Mouse (Mus musculus) Patski (cell line): ENCODE data around the gene Rab31. TPM values are rescaled to one million over a fixed set of nuclear protein-coding genes. Genes with fewer than 3 reads are reported as not detected.

ENCODE experiments used
- ATAC-seq: fragments of 100-300 bp; one replicate; pipeline ENCODE4 v1.8.0; 2021
- CTCF ChIA-PET: fragments of 350-600 bp; sonication (Branson Sonifier 250); formaldehyde crosslinking; loops from one replicate; lab custom pipeline; 2022; ENCODE audit warnings: inconsistent platforms; lab: Charles Lee
- POLR2A ChIA-PET: fragments of 350-600 bp; sonication (Branson Sonifier 250); formaldehyde crosslinking; loops from one replicate; lab custom pipeline; 2022; ENCODE audit warnings: antibody characterized with exemption, inconsistent platforms; lab: Charles Lee
- DNase-seq: peaks from one replicate; pipeline ENCODE4 v3.0.0-alpha.2; 2011; ENCODE audit warnings: low read depth, low spot score
- H3K27me3 ChIP-seq: fragments of 371-371 bp; one replicate; pipeline ENCODE4 v1.5.1; 2021
- CTCF ChIP-seq: fragments of 100-300 bp; IDR thresholded peaks from one replicate; pipeline ENCODE4 v1.5.1; 2021
- in situ Hi-C: fragments of 300-500 bp; cut with MboI; formaldehyde crosslinking; loops from 3 replicates; pipeline ENCODE4 v1.11.1; 2018; ENCODE audit warnings: low pct_unique_long_range_greater_than_20kb, mixed read lengths
- polyA plus RNA-seq: library from polyadenylated mRNA; unstranded; gene quantifications from one replicate; pipeline ENCODE4 v1.2.3, GENCODE M21; 2021

Gene Rab31
- polyA plus RNA-seq, 1 experiment from 2014 or later = 71.2 TPM

GRCm38 (mm10) chr17:65741565-65741964, 31.0 kb downstream of the Rab31 start:
- DNase-seq (no peak), ATAC-seq (no peak)
- in situ Hi-C loops = no loop called here
- ChIA-PET CTCF (interaction anchor here (1.1 kb wide), 1 partner anchor 15 kb away, joined by 3 read pairs; no protein-coding TSS in a partner anchor), POLR2A (interaction anchor here (1.5 kb wide), 1 partner anchor 12 kb away, joined by 4 read pairs; no protein-coding TSS in a partner anchor)
- H3K27me3 ChIP-seq = no peaks in the 10 kb centered on the region
- TF ChIP-seq CTCF = no peak

DNA sequence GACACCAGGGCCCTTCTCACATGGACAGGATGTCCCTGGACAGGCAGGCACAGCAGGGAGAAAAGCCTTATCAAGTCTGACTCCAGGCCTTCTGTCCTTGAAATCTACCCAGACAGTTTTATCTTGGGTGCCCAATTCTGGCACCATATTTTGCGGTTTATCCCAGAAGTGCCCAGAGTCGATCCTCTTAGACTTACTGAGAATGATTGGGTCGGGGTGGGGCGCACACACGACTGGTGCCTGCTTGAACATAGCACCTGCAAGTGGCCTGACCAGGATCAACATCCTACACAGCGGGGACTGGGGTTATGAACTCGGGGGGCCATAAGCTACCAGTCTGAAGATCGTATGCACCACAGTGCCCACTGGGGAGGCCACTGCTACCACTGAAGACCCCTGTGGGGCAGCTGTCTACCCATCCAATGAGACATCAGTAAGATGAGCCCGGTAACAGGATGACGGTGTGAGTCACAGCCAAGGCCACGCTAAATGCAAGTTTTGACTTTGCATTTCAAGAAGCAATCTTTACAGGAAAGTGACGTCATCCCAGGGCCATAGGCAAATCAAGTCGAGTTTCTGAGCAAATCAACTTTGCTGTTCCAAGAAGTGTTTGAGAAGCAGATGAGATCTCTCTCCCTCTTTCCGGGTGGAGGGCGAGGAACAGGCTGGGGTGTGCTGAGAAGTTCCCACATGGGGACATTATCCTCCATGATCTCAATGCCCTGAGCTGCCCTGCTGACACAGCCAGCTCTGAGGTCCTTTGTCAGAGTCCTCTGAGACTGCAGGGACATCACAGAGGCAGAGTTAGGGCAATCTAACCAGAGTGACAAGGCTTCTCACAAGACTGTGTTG, 32.5 kb downstream of the Rab31 start:
- DNase-seq (no peak), ATAC-seq (no peak)
- TF ChIP-seq CTCF = no peak
- in situ Hi-C loops = no loop called here
- no peaks in the 10 kb centered on the region for H3K27me3 ChIP-seq
- ChIA-PET POLR2A (interaction anchor here (0.6 kb wide), 1 partner anchor 48 kb away, joined by 3 read pairs; no protein-coding TSS in a partner anchor), CTCF (no interaction called here)

- ATAC-seq = peak; percentile 96
- ChIA-PET CTCF (interaction anchor here (1.0 to 1.8 kb wide), 3 partner anchors 11 to 52 kb away, joined by 3 to 4 read pairs (median 3); no protein-coding TSS in a partner anchor), POLR2A (no interaction called here)
- peak; percentile 51 for DNase-seq
- in situ Hi-C loops = no loop called here
- no peak for TF ChIP-seq CTCF
- H3K27me3 ChIP-seq = no peaks in the 10 kb centered on the region
Measured at GRCm38 (mm10) chr17:65737622-65738021, 34.9 kb downstream of the Rab31 start.

GRCm38 (mm10) chr17:65737175-65737574, 35.4 kb downstream of the Rab31 start:
- DNase-seq = no peak
- ChIA-PET CTCF (interaction anchor here (1.0 to 1.8 kb wide), 5 partner anchors 12 to 74 kb away, joined by 3 to 4 read pairs (median 3); no protein-coding TSS in a partner anchor), POLR2A (no interaction called here)
- TF ChIP-seq CTCF = no peak
- in situ Hi-C loops = no loop called here
- H3K27me3 ChIP-seq = no peaks in the 10 kb centered on the region
- ATAC-seq = peak; percentile 33

DNA sequence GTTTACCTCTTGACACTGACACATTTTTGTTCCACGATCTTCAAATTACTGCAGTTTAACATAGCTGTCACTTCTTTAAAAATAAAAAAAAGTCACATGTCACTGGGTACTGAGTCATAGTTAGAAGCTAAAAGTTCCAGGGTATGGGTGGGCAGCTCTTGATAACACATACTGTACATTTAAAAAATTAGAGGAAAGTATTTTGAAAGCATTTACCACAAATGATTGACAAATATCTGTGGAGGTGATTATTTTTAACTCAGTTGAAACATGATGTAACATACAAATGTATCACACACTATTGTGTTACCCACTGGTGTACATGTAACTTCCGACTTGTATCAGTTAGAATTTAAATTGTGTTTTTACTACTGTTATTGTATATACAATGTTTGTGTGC, 37.5 kb downstream of the Rab31 start:
- in situ Hi-C loops = no loop called here
- no peak for DNase-seq
- ChIA-PET POLR2A (no interaction called here), CTCF (interaction anchor here (0.9 kb wide), 1 partner anchor 20 kb away, joined by 3 read pairs; no protein-coding TSS in a partner anchor)
- no peaks in the 10 kb centered on the region for H3K27me3 ChIP-seq
- no peak for TF ChIP-seq CTCF
- ATAC-seq = no peak

DNA sequence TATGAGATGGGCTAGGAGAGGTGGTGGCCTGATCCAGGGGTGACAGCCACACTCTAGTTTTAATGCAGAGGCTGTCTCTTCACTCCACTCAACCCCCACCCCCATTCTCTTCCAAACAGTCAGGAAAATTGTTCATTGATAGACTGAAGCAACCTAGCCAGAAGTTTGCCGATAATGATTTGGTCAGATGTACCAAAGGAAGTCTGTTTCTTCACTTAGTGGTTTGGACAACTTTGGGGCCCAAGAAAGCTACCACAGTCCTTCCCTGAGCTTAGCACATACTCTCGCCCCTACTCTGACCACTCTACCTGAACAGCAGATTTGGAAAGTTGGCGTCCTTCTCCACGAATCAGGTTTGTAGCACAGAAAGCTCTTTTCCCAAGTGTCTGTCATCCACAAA, 39.9 kb downstream of the Rab31 start:
- in situ Hi-C loops = no loop called here

GRCm38 (mm10) chr17:65731710-65732109, 40.8 kb downstream of the Rab31 start:
- no peak for TF ChIP-seq CTCF
- ChIA-PET POLR2A (no interaction called here), CTCF (no interaction called here)
- ATAC-seq = no peak
- DNase-seq = no peak
- in situ Hi-C loops = no loop called here
- H3K27me3 ChIP-seq = no peaks in the 10 kb centered on the region

More for the DNA sequence above, 39.9 kb downstream of the Rab31 start:
- ChIA-PET CTCF (interaction anchor here (1.0 kb wide), 1 partner anchor 21 kb away, joined by 3 read pairs; no protein-coding TSS in a partner anchor), POLR2A (interaction anchor here (0.8 kb wide), 1 partner anchor 104 kb away, joined by 3 read pairs; no protein-coding TSS in a partner anchor)
- TF ChIP-seq CTCF = no peak
- no peaks in the 10 kb centered on the region for H3K27me3 ChIP-seq
- ATAC-seq = no peak
- no peak for DNase-seq

DNA sequence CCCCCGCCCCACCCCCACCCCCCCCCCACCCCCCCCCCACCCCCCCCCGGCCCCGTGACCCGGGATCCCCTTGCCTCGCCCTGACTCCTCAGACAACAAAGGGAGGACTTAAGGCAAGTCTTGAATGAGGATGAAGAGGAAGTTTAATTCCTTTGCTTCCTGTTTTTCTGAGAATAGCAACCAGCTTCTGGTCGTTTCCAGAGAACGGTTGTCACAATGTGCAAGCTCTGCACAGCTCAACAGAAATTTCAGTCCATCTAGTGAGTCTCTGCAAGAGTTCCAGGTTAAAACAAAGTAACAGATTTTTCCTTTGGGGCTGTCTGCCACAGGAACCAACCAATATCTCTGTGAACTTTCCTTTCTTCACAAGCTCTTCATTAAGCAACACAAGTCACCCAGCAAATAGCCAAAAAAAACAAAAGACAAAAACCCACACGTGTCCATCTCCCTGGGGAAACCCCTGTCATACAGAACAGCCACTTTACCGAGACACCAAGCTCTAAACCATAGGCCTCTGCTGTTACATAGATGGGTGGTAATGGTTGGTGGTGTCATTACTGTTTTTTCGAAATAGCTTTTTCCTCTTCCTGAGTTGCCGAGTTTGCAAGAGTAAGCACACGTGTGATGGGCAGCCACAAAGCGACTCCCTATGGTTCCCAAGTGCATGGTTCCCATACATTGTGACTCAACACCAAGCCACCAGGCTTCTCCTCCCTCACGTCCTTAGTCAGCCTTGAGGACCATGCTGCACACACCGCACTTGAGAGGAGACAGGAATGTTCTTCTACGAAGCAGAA, 42.4 kb downstream of the Rab31 start:
- ATAC-seq (no peak), DNase-seq (no peak)
- POLR2A ChIA-PET = no interaction called here
- no peak for TF ChIP-seq CTCF
- H3K27me3 ChIP-seq = no peaks in the 10 kb centered on the region
- in situ Hi-C loops = no loop called here
- CTCF ChIA-PET = no interaction called here

DNA sequence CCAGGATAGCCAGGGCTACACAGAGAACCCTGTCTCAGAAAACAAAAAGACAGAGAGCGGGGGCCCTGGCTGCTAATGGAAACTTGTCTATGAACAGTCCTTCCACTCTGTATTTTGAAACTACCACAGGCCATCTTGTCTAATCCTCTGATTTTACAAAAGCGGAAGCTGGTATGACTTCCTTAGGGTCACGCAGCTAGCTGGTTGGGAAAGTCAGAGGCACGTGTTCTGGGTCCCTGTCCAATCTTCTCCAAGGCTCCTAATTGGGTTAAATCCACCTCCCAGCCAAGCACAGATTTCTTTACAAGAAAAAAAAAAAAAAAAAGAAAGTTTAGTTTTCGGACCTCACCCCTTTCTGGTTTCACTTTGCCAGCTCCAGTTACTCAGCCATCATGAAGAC, 45.8 kb downstream of the Rab31 start:
- ChIA-PET POLR2A (interaction anchor here (0.6 kb wide), 1 partner anchor 35 kb away, joined by 3 read pairs; no protein-coding TSS in a partner anchor), CTCF (interaction anchor here (0.7 to 2.5 kb wide), 4 partner anchors 9 to 29 kb away, joined by 3 to 8 read pairs (median 3); no protein-coding TSS in a partner anchor)
- no peak for TF ChIP-seq CTCF
- DNase-seq = no peak
- in situ Hi-C loops = no loop called here
- no peaks in the 10 kb centered on the region for H3K27me3 ChIP-seq
- no peak for ATAC-seq

- in situ Hi-C loops = no loop called here
- no peaks in the 10 kb centered on the region for H3K27me3 ChIP-seq
- CTCF ChIA-PET = interaction anchor here (1.3 to 2.5 kb wide), 3 partner anchors 8 to 29 kb away, joined by 3 to 8 read pairs (median 3); no protein-coding TSS in a partner anchor
- ATAC-seq = no peak
- DNase-seq = no peak
- POLR2A ChIA-PET = no interaction called here
- peak; percentile 39 for TF ChIP-seq CTCF
Measured at GRCm38 (mm10) chr17:65726274-65726673, 46.3 kb downstream of the Rab31 start.
